Mouse (Mus musculus): ENCODE measurements around the gene Dnaaf5. TPM values are rescaled to one million over a fixed set of nuclear protein-coding genes. Genes with fewer than 3 reads are reported as not detected.

Gene Dnaaf5
- polyA plus RNA-seq, 1 experiment from 2014 or later, result 3.9 TPM

- Histone ChIP-seq H3K36me3 (no peaks in the 10 kb centered on the region), H3K4me3 (replicated peaks) (no peak overlapping the region), H3K9me3 (no peaks in the 10 kb centered on the region), H3K9ac (replicated peaks) (no peak overlapping the region), H3K27me3 (no peaks in the 10 kb centered on the region), H3K4me2 (replicated peaks) (no peak overlapping the region), H3K4me1 (replicated peaks) (peaks cover 8% of the 10 kb centered on the region), H3K27ac (no peak overlapping the region)
- 89% methylated on average over 4 of the region's 4 CpGs for WGBS
- no peak for ATAC-seq
Measured at GRCm38 (mm10) chr5:139145726-139146125, 4.3 kb upstream of the Dnaaf5 start.

DNA sequence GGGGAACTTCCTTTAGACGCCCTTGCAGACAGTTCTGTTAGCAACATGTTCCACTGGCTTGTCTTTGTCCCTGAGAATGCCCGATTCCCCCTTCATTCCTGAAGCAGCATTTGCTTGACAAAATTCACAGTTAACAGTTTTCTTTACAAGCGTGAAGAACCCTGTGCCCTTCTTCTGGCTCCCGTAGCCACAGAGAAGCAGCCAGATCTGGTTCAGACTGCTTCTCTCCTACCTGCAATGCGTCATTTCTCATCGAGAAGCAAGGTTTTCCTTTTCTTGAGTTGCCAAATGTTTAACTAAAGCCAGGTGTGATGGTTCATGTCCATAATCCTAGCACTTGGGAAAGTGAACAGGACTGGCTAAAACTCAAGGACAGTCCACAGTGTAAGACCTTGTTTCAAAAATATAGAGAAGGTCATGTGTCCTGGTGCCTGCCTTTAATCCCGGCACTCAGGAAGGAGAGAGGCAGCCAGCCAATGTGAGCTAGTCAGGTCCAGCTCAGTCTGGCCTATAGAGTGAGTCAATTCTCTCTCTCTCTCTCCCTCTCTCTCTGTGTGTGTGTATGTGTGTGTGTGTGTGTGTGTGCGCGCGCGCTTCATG, 3.4 kb upstream of the Dnaaf5 start:
- no peak overlapping the region for H3K27ac ChIP-seq
- H3K36me3 ChIP-seq, result no peaks in the 10 kb centered on the region
- no peak overlapping the region for H3K4me3 ChIP-seq (replicated peaks)
- no peak overlapping the region for H3K9ac ChIP-seq (replicated peaks)
- no peak overlapping the region for H3K4me2 ChIP-seq (replicated peaks)
- WGBS, result 94% methylated on average over 11 of the region's 11 CpGs
- H3K4me1 ChIP-seq (replicated peaks), result peaks cover 17% of the 10 kb centered on the region
- ATAC-seq, result no peak
- H3K9me3 ChIP-seq, result no peaks in the 10 kb centered on the region
- H3K27me3 ChIP-seq, result no peaks in the 10 kb centered on the region

GRCm38 (mm10) chr5:139147178-139148078, 2.6 kb upstream of the Dnaaf5 start:
- no peak for ATAC-seq
- 91% methylated on average over 14 of the region's 14 CpGs for WGBS
- H3K27me3 ChIP-seq, result no peaks in the 10 kb centered on the region
- no peak overlapping the region for H3K4me3 ChIP-seq (replicated peaks)
- H3K27ac ChIP-seq, result no peak overlapping the region
- no peak overlapping the region for H3K9ac ChIP-seq (replicated peaks)
- H3K4me1 ChIP-seq (replicated peaks), result peaks cover 23% of the 10 kb centered on the region
- no peak overlapping the region for H3K4me2 ChIP-seq (replicated peaks)
- H3K9me3 ChIP-seq, result no peaks in the 10 kb centered on the region
- H3K36me3 ChIP-seq, result peaks cover 8% of the 10 kb centered on the region; the same call in 1 of the 2 replicates

DNA sequence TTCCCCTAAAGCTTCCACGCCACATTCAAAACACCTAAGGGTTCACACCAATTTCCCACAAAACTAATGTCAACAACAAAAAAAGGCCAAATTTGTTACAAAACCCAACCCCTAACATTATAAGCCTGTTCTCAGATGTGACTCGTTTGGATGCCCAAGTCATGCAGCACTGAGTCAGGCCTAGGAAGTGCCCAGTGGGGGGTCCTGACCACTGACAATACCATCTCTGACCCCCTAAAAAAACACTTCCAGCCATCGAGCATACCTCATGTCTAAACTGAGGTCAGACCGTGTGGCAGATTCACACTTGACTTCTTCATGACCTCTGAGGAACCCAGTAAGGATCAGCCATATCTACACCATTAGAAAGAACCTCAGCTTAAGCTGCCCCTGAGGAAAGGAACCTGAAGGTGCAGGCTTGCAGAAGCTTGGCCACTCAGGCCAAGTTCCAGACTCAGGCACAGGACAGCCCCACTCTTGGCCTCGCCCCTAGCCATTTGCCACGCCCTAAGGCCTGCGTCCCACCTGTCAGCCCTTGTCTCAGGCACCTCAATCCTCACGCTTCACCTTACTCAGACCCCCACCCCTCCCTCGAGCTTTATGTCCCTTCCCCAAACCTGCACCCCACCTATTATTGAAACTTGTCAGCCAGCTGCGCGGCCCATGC, 884 bp upstream of the Dnaaf5 start:
- Histone ChIP-seq H3K9ac (replicated peaks) (0 out of 2 replicates have a peak overlapping the region, but pooled peaks have one; percentile 24), H3K4me2 (replicated peaks) (peak overlapping the region; percentile 90), H3K9me3 (no peaks in the 10 kb centered on the region), H3K4me3 (replicated peaks) (peak overlapping the region; percentile 95), H3K27ac (peak overlapping the region; percentile 80), H3K36me3 (peaks cover 25% of the 10 kb centered on the region), H3K27me3 (no peaks in the 10 kb centered on the region), H3K4me1 (replicated peaks) (peaks cover 23% of the 10 kb centered on the region)
- WGBS, result 22% methylated on average over 11 of the region's 11 CpGs
- ATAC-seq, result peak; percentile 66

DNA sequence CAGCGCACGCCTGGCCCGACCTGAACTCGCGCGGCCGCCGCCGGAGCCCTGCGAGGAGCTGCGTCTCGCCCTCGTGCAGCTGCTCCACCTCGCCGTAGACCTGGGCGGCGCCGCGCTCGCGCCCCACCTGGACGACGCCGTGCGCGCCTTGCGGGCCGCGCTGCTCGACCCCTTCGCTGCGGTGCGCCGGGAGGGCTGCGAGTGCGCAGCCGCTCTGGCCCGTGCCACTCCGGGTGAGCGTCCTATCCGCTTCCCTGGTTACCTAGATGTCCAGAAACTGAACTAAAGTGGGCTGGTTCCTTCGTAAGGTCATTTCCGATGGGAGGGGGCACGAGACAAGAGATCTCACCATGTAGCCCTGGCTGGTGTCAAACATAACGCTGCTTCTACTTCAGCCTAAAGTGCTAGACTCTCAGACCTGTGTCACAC, 594 bp downstream of the Dnaaf5 start:
- peak overlapping the region; percentile 90 for H3K4me2 ChIP-seq (replicated peaks)
- H3K27ac ChIP-seq, result peak overlapping the region; percentile 80; the same call in 1 of the 2 replicates
- H3K4me1 ChIP-seq (replicated peaks), result peaks cover 23% of the 10 kb centered on the region
- no peaks in the 10 kb centered on the region for H3K27me3 ChIP-seq
- ATAC-seq, result no peak
- WGBS, result 1% methylated on average over 44 of the region's 45 CpGs
- peaks cover 40% of the 10 kb centered on the region for H3K36me3 ChIP-seq
- peak overlapping the region; percentile 95 for H3K4me3 ChIP-seq (replicated peaks)
- no peaks in the 10 kb centered on the region for H3K9me3 ChIP-seq
- peak overlapping the region; percentile 85 for H3K9ac ChIP-seq (replicated peaks)

DNA sequence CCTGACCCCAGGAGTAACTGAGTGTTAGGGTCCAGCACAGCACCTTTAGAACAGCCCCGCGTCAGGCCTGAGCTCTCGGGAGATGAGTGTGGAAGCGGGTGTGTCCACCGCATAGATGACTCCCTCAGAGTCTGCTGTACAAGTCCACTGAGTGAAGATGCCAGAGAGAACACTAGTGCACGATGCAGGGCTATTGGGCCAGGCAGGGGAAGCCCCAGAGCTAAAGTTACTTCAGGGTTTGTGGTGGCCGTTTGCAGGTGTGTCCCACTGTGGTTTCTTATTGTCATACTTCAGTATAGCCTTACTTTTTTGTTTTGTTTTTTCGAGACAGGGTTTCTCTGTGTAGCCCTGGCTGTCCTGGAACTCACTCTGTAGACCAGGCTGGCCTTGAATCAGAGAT, 10.9 kb downstream of the Dnaaf5 start:
- peaks cover 74% of the 10 kb centered on the region for H3K36me3 ChIP-seq
- no peaks in the 10 kb centered on the region for H3K27me3 ChIP-seq
- H3K4me2 ChIP-seq (replicated peaks), result no peak overlapping the region
- H3K4me1 ChIP-seq (replicated peaks), result 0 out of 2 replicates have a peak, but pooled peaks cover 5% of the 10 kb centered on the region
- no peak overlapping the region for H3K27ac ChIP-seq
- ATAC-seq, result no peak
- no peak overlapping the region for H3K9ac ChIP-seq (replicated peaks)
- 91% methylated on average over 8 of the region's 8 CpGs for WGBS
- H3K9me3 ChIP-seq, result no peaks in the 10 kb centered on the region
- H3K4me3 ChIP-seq (replicated peaks), result no peak overlapping the region

DNA sequence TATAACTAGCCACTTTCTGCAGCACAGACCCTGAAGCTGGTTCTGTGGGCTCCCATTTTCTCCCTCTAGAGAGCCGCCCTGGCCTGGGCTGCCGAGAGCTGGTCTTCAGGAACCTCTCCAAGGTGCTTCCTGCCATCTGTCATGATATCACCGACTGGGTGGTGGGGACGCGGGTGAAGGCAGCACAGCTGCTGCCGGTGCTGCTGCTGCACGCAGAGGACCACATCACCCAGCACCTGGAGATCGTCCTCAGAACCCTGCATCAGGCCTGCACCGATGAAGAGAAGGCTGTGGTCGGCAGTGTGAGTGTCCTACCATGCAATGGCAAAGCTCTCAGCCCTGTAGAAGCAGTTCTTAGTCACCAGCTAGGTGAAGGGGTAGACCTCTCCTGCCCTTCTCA, 11.6 kb downstream of the Dnaaf5 start:
- no peak overlapping the region for H3K9ac ChIP-seq (replicated peaks)
- no peaks in the 10 kb centered on the region for H3K9me3 ChIP-seq
- H3K36me3 ChIP-seq, result peaks cover 74% of the 10 kb centered on the region
- no peaks in the 10 kb centered on the region for H3K27me3 ChIP-seq
- H3K4me1 ChIP-seq (replicated peaks), result 0 out of 2 replicates have a peak, but pooled peaks cover 5% of the 10 kb centered on the region
- H3K4me3 ChIP-seq (replicated peaks), result no peak overlapping the region
- no peak overlapping the region for H3K4me2 ChIP-seq (replicated peaks)
- ATAC-seq, result no peak
- no peak overlapping the region for H3K27ac ChIP-seq
- WGBS, result 94% methylated on average over 10 of the region's 10 CpGs

DNA sequence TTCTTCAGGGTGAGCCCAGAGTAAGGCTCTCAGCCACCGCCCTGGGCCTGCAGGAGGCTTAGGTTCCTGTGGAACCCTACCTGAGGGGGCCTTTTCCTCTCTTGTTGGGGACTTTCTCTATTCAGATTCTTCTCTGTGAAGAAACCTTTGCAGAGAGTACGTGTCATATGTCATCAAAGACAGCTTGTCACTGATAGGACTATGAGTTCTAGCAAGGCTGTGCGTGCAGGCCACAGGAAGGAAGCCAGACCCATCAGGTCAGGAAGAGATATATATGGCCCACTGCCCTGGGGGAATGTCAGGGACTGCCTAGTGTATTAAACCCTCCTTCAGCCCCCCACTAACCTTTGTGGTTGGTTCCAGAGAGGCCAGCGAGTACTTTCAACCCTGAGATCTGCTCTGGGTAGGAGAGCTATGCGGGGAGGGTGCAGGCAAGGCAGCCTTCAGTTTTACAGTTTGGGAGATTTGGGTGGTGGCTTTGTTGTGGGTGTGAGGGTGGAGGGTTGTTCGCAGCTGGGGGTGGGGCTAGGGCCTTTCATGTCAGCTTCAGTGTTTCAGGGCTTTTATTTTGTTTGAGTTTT, 16.8 kb downstream of the Dnaaf5 start:
- no peaks in the 10 kb centered on the region for H3K9me3 ChIP-seq
- H3K9ac ChIP-seq (replicated peaks), result no peak overlapping the region
- 91% methylated on average over 6 of the region's 6 CpGs for WGBS
- no peak overlapping the region for H3K27ac ChIP-seq
- 0 out of 2 replicates have a peak, but pooled peaks cover 5% of the 10 kb centered on the region for H3K4me1 ChIP-seq (replicated peaks)
- H3K36me3 ChIP-seq, result peaks cover 95% of the 10 kb centered on the region
- H3K4me2 ChIP-seq (replicated peaks), result no peak overlapping the region
- H3K4me3 ChIP-seq (replicated peaks), result no peak overlapping the region
- H3K27me3 ChIP-seq, result no peaks in the 10 kb centered on the region
- ATAC-seq, result no peak

DNA sequence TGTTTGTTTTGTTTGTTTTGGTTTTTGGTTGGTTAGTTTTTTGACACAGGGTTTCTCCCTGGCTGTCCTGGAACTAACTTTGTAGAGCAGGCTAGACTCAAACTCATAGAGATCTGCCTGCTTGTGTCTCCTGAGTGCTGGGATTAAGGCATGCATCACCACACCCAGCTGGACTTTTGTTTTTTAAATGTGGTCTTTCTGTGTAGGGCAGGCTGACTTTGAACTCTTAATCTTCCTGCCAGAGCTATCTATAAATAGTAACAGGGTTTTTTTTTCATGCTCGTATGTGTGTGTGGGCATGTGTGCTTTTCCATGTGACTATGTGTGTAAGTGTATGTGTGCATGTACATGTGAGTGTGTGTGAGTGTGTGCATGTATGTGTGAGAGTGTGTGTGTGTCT, 17.5 kb downstream of the Dnaaf5 start:
- no peak overlapping the region for H3K27ac ChIP-seq
- no peaks in the 10 kb centered on the region for H3K27me3 ChIP-seq
- H3K4me3 ChIP-seq (replicated peaks), result no peak overlapping the region
- H3K9me3 ChIP-seq, result no peaks in the 10 kb centered on the region
- peaks cover 95% of the 10 kb centered on the region for H3K36me3 ChIP-seq
- H3K4me2 ChIP-seq (replicated peaks), result no peak overlapping the region
- WGBS, result 85% methylated on average over 1 of the region's 1 CpGs
- no peak for ATAC-seq
- no peak overlapping the region for H3K9ac ChIP-seq (replicated peaks)
- 0 out of 2 replicates have a peak, but pooled peaks cover 5% of the 10 kb centered on the region for H3K4me1 ChIP-seq (replicated peaks)

GRCm38 (mm10) chr5:139171929-139172328, 21.9 kb downstream of the Dnaaf5 start:
- H3K27me3 ChIP-seq, result no peaks in the 10 kb centered on the region
- no peak overlapping the region for H3K4me3 ChIP-seq (replicated peaks)
- no peak overlapping the region for H3K9ac ChIP-seq (replicated peaks)
- H3K27ac ChIP-seq, result no peak overlapping the region
- whole genome bisulfite sequencing, result 96% methylated on average over 4 of the region's 4 CpGs
- peaks cover 85% of the 10 kb centered on the region for H3K36me3 ChIP-seq
- no peak for ATAC-seq
- peaks cover 18% of the 10 kb centered on the region for H3K4me1 ChIP-seq (replicated peaks)
- H3K4me2 ChIP-seq (replicated peaks), result no peak overlapping the region
- H3K9me3 ChIP-seq, result no peaks in the 10 kb centered on the region

DNA sequence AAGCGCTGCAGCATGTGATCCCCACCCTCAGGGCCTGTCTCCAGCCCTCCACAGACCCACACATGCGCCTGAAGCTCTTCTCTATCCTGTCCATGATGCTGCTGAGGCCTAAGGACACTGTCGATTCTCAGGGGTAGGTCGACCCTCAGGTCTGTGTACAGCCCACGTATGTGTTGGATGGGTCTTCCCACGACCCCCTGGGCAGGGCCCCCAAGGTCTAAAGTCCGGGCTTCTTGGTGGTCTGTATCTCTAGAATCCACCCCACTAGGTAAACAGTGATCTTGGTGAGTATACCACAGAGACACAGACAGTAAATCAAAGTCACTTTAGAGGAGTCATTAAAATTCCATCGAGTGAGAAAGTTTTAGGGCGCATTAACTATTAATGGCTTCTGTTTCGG, 24.1 kb downstream of the Dnaaf5 start:
- H3K27ac ChIP-seq, result peak overlapping the region; percentile 51
- ATAC-seq, result peak; percentile 39
- H3K36me3 ChIP-seq, result peaks cover 81% of the 10 kb centered on the region
- H3K4me3 ChIP-seq (replicated peaks), result no peak overlapping the region
- H3K9me3 ChIP-seq, result no peaks in the 10 kb centered on the region
- H3K4me1 ChIP-seq (replicated peaks), result peaks cover 18% of the 10 kb centered on the region
- 67% methylated on average over 10 of the region's 10 CpGs for WGBS
- H3K9ac ChIP-seq (replicated peaks), result no peak overlapping the region
- H3K27me3 ChIP-seq, result no peaks in the 10 kb centered on the region
- H3K4me2 ChIP-seq (replicated peaks), result no peak overlapping the region

Measured in midbrain, embryonic 13.5 days (tissue).